Comparison of ENCODE assay signal across 8 mouse cellular contexts in genomic region chr11:115933108-115933746, GRCm38 (mm10). TPM values are rescaled to one million over a fixed set of nuclear protein-coding genes. Genes with fewer than 3 reads are reported as not detected.
DNase-seq lines count a peak whose midpoint lies in the region; ATAC-seq lines count a peak whose summit lies in the region.

TSS of gene Sap30bp (plus strand) at chr11:115933282.
TSS of gene Recql5 (minus strand) at chr11:115933477.

- H3K4me1 ChIP-seq in hindbrain, embryonic 12.5 days = peaks cover 28% of the 10 kb centered on the region

- H3K9ac ChIP-seq in hindbrain, embryonic 12.5 days = peak within 1 kb of the TSS; percentile 80

- H3K4me2 ChIP-seq in hindbrain, embryonic 12.5 days (replicated peaks) = peak within 1 kb of the TSS; percentile 87

- peak within 1 kb of the TSS; percentile 8; the same call in 1 of the 2 replicates for H3K27ac ChIP-seq in hindbrain, embryonic 12.5 days

- H3K36me3 ChIP-seq in hindbrain, embryonic 12.5 days = peaks cover 41% of the 10 kb centered on the region

- WGBS in hindbrain, embryonic 12.5 days = under 1% methylated on average over 28 of the region's 28 CpGs

- peak within 1 kb of the TSS; percentile 89 for H3K4me3 ChIP-seq in hindbrain, embryonic 12.5 days

- no peaks in the 10 kb centered on the region for H3K9me3 ChIP-seq in hindbrain, embryonic 12.5 days (replicated peaks)

- DNase-seq in NIH3T3 (ENCODE audit: low read depth) = peak; percentile 99
- DNase-seq in cerebellum, postnatal 10 days = peak; percentile 99
- DNase-seq in frontal cortex, postnatal 10 days (ENCODE audit: low spot score in 2 of 2) = peak; percentile 96 to 98
- peak; percentile 96 to 99 for DNase-seq in layer of hippocampus, postnatal 14 days (ENCODE audit: low spot score in 2 of 2)
- peak; percentile 97 for DNase-seq in lung, postnatal 14 days
- DNase-seq in retina, adult 2 months (ENCODE audit: low read depth, low spot score) = peak; percentile 99
- DNase-seq in thymus, postnatal 36 days = peak; percentile 93 to 94

- peak; percentile 99 for ATAC-seq in hindbrain, embryonic 12.5 days (ENCODE audit: low FRiP score)

- H3K27me3 ChIP-seq in hindbrain, embryonic 12.5 days = no peaks in the 10 kb centered on the region

RNA-seq across cellular contexts. Expression of gene Sap30bp, which starts in this region (rescaled TPM):
- polyA plus RNA-seq in hindbrain, embryonic 12.5 days (2016; fragmentation: Nextera tagmentation; extraction: Ambion mirVana) = 51.0 and 54.4 TPM in 2 replicates
- total RNA-seq in layer of hippocampus, postnatal 14 days (2021) = 10 to 100 TPM; 39.2 to 50.4 TPM

RNA-seq across cellular contexts. Expression of gene Recql5, which starts in this region (rescaled TPM):
- polyA plus RNA-seq in hindbrain, embryonic 12.5 days (2016; fragmentation: Nextera tagmentation; extraction: Ambion mirVana) = 31.8 and 34.7 TPM in 2 replicates
- 10 to 100 TPM; 23.2 to 25.7 TPM for total RNA-seq in layer of hippocampus, postnatal 14 days (2021)

Comparison
In these comparisons a context has a peak if more than half of its experiments do, and no peak if none do; other contexts are left out.
1. Peak in every context shown above with its lines: DNase-seq, ATAC-seq, H3K4me3 ChIP-seq and H3K27ac ChIP-seq.